Mouse (Mus musculus) T-cell, adult 2 months (primary cell): ENCODE results near the gene Rgsl1.
"Not testable (repeated sequence)": the region's sequence is repeated elsewhere in the genome, so short reads cannot be mapped to it uniquely, and the experiment has no call there.

ENCODE experiments used
- DNase-seq: peaks from one replicate; pipeline ENCODE4 v3.0.0; 2022; ENCODE audit warnings: low spot score

The Rgsl1 gene

DNA sequence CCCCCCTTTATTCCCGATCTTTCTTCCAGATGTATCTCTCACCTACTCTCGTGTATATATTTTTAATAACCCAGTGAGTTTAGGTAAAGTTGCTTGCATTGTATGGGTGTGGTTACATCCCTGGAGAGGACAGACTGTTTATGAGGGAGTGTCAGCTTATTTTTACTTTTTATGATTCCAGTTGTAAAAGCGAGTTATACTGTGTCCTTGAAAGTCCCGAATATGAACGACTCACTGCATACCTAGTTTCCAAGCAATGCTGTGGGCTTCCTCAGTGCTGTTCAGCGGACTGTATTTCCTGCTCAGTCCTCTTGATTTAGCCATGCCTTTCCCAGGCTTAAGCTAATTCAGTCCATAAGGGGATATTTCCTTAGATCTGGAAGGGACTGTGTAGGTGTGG, 68.8 kb downstream of the Rgsl1 start:
- no peak for DNase-seq

DNA sequence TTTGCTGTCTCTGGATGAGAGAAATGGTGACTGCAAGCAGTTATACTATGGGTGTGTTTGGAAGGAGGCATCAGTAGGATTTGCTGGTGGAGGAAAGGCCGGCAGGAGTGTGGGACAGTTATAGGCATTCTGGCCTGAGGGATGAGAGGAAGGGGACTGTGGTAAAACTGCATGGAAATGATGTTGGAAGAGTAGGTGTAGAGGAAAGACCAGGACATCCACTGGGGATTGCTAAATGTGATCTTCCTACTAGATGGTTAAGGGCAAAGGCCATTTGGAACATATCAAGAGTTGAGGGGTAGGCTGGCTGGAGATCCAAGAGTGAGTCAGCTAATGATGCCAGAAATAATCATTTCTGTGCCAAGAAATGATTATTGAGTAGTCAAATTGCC, 73.2 kb downstream of the Rgsl1 start:
- no peak for DNase-seq

DNA sequence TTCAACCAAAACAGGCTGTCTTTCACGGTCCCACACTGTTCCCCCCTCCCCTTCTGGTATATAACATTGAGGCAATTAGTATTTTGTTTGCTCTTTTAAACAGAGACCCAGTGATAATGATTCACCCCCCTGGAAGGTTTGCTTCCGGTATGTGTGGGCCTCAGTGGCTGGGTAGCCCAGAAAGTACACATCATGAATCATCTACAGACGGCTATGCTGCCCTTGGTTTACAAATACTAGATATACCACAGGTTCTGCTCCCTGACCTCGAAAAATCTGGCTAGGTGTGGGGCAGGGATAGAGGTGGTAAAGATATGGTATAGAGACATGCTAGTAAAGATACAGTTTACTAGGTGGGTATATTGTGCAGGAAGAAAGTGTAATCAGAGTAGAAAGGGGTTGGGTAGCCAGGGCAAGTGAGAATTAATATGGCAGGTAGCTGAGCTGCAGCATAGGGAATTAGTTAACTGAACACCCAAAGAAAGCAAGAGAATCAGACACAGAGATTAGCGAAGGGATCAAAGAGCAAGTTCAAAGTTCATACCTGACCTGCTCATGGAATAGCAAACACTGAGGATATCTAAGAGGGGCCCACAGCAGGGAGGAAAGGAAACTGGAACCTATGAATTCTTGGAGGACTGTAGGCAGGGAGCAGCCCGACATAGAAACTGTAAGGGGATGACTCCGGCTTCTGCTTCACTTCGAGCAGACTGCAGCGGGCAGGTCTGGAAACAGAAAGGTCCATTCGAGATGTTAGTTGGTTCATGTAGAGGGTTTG, 73.8 kb downstream of the Rgsl1 start:
- DNase-seq = no peak

DNA sequence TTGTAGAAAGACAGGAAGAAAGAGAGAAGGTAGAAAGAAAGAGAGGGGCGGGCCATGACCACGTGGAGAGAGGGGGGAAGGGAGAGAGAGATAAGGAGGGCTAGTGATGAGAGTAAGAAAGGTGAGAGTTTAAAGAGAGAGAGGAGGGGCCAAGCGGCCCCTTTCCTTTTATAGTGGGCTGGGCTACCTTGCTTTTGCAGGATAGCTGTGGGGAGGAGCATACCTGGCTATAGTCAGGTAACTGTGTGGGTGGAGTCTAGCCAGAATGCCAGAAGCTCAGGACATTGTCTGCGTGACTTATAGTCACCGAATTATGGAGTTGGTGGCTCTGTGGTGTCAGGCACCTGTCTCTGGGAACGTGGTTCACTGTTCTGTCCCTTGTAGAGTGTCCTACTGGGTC, 74.4 kb downstream of the Rgsl1 start:
- not testable (repeated sequence) for DNase-seq

DNA sequence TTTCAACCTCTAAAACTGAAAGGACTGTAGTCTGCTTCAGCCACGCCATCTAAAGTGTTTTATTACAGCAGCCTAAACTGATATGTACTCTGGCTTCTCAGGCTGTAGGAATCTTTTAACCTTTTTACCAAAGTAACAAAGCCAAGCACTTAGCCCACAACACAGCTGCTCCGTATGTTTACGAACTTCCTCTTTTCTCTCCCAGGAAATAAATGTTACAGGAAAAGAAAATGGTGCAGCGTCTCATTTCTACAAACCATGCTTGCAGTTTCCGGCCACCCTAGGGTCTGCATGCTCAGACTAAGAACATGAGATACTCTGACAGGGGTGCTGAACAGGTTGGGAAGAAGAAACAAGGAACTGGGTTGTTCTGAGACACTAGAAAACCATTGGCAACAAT, 75.5 kb downstream of the Rgsl1 start:
- DNase-seq = no peak

DNA sequence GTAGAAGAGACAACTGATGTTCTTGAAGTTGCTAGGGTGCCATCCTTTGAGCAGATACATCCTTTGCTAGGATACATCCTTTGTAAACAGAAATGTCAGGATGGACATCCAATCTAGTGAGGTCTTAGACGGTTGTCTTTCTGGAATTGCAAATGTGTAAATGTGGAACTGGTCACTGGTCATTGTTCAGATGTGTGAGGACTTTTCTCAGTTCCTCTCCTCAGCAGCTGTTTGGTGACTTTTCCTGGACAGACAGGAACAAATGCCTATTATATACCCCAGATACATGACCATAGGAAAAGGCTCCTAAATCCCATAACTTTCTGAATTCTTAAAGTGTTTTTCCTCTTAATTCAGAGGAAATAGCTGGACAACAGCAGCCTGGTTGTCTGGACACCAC, 76.7 kb downstream of the Rgsl1 start:
- no peak for DNase-seq

DNA sequence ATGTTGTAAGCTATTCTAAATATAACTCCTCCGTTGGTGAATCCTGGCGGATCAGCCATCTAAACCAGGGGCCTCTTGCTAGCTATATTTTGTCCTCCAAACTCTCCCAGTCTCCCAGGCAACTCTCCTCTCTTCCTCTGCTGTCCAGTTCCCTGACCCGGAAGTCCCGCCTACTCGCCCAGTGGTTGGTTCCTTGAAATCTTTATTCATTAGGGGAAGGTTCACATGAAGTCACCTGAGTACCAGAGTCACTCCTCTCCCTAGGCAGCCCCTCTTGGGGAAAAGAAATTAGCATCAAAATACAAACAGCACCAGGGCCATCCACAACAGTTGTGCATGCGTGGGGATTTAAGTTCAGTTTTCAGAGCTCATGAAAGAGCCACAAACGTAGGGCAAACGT, 77.6 kb downstream of the Rgsl1 start:
- DNase-seq = no peak

DNA sequence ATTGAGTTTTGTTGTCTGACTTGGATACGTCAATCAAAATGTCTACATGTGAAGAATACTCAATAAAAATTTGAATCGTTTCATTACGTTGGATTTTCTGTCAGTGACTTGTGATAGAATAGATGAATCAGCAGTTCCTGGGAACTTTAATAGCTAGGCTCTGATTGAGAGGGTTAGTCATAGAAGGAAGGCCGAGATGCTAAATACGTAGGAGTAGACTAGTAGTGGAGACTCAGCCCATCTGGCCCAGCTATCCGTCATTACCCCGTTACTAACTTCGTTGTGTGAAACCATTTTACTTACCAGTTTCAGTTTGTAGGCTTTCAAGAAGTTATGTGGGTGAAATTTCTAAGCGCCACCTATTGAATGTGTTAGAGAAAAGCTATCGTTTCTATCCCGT, 79.8 kb downstream of the Rgsl1 start:
- no peak for DNase-seq

DNA sequence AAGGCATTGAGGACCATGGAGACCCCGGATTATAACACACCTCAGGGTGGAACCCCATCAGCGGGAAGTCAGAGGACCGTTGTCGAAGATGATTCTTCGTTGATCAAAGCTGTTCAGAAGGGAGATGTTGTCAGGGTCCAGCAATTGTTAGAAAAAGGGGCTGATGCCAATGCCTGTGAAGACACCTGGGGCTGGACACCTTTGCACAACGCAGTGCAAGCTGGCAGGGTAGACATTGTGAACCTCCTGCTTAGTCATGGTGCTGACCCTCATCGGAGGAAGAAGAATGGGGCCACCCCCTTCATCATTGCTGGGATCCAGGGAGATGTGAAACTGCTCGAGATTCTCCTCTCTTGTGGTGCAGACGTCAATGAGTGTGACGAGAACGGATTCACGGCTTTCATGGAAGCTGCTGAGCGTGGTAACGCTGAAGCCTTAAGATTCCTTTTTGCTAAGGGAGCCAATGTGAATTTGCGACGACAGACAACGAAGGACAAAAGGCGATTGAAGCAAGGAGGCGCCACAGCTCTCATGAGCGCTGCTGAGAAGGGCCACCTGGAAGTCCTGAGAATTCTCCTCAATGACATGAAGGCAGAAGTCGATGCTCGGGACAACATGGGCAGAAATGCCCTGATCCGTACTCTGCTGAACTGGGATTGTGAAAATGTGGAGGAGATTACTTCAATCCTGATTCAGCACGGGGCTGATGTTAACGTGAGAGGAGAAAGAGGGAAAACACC, 90.0 kb downstream of the Rgsl1 start:
- no peak for DNase-seq

DNA sequence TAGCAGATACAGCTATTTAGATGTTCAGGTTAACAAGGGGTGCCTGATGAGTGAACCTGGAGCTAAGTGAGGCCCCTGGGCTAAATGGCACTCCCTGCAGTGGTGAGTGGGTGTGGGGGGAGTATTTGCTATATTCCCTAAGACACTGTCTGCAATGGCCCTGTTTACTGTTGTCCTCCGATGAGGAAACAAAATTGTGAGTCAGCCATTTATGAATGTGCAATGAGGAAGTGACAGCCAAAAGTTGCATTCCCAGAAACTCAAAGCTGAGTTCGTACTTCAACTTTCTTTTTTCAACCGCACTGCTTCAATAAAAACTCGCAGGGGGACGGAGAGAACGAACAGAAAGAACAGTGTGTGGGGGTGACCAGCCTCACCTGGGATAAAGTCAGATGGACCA, 91.4 kb downstream of the Rgsl1 start:
- no peak for DNase-seq

DNA sequence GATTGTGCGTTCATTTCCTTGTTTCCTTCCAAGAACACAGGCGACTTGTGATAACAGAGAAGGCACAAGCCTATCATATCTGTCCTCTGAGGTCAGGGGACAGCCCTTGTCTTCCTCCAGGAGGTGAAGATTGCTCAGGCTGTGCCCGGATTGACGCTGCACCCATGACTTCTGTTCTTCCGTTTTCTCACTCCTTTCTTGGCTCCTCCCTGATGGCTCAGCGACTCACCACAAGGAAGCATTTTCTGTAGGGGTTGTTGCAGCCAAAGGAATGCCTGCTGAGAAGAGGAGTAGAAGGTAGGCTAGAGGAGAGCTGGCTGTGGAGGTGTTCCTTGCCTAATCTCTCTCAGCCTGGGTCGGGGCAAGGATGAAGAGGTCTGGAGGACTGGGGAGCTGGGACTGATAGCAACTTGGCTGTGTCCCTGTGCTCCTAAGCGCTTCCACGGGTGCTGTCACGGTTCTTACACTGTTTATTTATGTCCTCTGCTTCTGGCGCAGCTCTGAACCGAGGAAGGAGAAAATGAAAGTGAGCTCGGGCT, 92.1 kb downstream of the Rgsl1 start:
- DNase-seq = peak; percentile 81

DNA sequence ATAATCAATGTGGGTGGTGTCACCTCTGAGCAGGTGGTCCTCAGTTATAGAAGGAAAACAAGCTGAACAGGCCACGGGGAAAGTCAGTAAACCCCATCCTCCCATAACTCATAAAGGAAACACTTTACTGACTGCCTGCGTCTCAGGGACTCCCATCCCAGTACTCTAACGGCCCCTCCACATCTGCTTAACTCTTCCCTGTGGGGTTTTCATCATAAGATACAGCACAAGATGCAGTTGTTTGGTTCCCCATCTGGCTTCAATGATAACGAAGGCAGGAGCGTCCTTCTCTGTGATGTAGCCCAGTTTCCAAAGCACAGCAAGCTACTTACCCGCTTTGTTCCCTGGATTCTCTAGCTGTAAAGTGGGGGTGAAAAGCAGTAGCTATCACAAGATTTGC, 93.9 kb downstream of the Rgsl1 start:
- DNase-seq = no peak

DNA sequence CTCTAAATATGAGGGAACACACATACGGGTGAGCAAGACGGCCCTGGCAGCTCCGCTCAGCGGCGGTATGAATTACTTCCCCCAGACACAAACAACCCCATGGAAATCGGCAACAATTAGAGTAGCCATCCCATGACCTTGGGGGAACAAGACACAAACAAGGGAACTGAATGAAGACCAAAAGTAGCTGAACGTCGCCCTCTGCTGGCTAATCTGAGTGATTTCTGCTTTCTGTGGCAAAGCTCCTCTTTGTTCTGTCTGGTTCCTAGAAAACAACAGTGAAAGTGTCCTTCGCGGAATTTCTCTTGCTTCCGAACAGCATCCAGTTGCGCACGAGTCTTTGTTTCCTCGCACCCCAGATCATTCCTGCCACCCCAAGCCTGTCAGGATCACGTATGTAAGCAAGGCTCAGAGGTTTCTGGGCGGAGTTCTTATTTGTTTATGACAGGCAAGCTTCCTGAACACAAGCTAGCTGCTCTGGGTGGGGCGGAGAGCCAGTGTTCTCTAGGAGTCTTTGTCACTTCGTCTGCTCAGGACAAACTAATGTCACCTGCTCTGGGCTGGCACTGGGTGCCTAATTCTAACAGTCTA, 94.6 kb downstream of the Rgsl1 start, which contains the start of gene Rnasel:
Gene Rnasel, plus strand, starts transcription at position 216 of the 591 bp plus-strand sequence.
- peak; percentile 76 for DNase-seq

DNA sequence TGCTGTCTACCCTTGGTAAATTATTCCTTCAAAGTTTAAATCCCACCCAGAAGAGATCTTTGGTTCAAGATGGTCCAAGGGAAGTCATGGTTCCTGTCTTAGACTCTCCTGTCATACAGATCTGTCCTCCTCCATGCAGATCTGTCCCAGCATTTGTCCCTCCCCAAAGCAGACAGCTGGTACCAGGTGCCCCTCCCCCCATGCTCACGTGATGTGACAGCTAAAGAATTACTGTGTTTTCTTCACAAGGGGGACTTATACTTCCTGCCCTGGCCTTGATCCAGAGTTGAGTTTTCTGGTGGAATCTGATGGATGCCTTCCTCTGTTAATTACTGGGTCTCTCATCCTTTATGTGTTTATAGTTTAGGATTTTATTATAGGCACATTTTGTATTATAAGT, 95.4 kb downstream of the Rgsl1 start:
- DNase-seq = peak; percentile 75

DNA sequence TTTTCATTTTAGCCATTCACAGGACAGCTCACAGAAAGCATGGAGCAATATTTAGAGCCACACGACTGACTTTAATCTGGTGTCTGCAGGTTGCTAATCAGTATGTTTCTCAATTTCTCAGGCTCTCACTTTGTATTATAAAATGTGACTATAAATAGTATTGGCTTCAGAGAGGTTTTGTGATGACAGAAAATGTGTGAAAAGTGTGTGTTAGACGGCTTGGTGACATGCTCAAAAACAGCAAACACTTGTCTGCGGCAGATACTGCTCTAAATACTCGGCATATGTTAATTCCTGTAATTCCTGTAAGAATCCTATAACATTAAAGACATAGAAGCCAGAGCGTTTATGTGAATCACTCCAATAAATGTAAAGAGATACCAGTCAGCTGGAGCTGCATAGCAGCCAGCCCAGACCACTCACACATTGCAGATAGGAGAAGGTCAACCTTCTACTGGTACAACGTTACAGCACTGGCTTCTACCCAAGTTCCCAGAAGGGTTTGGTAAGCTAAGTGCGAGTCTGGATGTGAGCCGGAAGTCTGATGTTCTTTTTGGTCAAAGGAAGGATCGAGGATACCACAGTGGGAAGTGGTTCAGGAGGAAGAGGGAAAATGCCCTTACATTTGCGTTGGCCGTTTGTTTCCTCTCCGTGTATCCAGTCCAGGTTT, 95.9 kb downstream of the Rgsl1 start:
- DNase-seq = no peak

DNA sequence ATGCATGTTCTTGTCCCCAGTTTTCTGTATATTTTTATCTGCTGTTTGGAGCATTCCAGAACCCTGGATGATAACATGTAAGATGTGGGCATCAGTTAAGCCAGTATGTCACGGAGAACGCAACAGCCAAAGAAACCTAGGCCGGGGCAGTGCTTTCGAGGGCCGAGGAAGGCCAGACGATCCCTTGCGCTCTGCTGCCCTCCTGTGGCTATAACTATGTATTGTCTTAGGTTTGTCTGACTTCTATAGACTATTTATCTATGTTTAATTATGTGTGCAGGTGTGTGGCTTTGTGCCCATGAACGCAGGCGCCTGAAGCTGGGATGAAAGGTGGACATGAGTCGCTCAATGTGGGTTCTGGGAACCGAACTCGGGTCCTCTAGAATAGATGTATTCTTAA, 97.2 kb downstream of the Rgsl1 start:
- peak; percentile 69 for DNase-seq

DNA sequence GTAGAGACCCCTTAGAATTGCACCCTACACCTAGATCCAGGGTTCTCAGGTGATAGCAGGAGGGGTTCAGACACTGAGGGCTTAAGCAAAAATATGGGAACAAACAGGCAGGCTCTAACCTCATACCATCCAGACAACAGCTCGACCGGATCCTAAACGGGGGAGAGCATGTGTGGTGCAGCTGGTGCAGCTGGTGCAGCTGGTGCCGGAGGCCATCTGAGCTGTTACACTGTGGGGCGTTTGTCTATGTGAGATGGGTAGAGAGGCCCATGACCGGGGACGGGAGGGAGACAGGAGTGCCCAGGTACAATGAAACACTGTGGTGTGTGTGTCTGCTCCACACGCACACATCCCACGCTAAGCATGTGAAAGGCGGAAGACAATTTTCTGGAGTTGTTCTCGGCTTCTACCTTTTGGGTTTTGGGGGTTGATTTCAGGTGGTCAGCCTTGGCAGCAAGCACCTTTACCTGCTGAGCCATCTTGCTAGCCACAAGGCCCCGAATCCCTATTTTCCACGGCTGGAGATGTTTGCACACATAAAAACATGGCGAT, 97.7 kb downstream of the Rgsl1 start:
- DNase-seq = no peak

DNA sequence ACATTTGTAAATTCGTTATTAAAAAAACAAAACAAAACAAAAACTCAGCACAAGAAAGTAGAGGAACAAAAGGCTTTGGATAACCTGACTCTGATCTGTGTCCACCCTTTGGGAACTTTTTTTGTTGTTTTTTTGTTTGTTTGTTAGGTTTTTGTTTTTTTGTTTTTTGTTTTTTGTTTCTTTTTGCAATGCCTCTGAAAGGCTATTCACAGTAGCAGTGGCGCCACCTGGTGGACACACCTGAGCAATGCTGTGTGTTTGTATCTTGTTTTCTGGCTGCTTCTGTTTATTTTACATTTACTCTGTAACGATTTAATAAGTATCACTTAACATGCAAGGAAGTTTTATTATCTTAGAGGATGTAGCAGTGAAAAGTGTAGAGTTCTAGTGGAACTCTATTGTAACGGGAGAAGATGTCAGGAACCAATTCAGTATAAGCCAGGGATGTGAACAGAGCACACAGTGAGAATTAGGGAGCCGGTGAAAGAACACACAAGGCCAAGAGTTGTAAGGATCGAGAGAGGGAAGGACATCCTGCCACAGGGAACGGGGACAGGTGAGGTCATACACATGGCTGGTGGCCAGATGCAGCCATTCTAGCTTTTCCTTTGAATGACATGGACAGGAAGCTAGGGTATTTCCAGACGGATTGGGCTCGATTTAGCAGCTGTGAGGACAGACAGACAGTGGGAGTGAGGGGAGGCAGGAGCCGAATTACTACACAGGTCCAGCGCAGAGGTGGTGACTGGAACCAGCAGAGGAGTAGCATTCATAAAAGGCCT, 101.4 kb downstream of the Rgsl1 start:
- DNase-seq = peak; percentile 66

DNA sequence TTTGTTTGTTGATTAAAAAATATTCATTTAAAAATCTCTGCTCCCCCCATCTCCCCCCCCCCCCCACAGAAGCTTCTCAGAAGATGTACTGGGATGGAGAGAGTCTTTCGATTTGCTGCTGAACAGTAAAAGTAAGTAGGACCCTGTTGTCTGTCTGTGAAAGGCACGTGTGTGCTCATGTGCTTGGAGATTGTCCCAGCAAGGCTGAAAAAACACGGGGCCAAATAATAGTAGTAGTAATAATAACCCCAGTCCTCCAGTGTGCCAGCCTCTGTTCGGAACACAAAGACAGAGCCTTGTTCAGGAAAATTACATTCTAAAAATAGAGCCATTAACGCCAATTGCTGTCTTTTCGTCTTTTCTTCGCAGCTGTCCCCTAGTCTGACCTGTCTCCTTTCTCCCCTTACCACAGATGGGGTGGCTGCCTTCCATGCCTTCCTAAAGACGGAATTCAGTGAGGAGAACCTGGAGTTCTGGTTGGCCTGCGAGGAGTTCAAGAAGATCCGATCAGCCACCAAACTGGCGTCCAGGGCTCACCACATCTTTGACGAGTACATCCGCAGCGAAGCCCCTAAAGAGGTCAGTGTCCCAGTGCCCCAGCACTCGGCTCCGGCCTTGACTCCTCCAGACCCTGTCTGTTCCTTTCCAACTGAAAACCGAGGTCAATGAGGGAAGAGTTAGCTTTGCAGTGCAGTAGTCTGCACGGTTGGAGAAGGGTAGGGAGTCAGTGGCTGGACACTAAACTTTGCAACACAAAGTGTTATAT, 102.2 kb downstream of the Rgsl1 start:
- DNase-seq = no peak

DNA sequence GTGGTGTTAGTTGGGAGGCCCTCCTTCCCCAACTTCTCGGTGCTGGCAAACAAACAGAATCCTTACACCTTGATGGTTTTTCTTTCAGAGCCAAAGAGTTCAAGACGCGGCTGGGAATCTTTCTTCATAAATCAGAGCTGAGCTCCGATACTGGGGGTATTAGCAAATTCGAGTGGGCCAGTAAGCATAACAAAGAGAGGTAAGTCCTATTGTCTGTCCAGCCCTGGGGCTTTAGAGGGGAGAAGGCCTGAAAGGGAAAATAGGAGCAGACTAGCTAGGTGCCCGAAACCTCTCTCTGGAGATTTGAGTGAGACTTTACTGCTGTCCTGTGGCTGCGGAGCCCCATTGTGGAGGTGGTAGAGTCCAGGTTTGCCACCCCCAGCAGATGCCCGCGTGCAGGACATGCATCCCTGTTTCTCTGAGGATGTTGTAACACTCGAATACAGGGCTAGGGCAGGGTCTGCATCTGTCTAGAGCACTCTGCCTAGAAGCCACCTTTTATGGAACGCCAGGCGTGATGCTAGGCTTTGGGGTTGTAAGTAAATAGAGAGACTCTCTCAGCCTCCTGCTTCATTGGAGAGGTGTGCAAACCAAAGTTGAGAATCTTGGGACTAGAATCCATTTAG, 103.1 kb downstream of the Rgsl1 start:
- DNase-seq = no peak
